In the genomic region with DNA sequence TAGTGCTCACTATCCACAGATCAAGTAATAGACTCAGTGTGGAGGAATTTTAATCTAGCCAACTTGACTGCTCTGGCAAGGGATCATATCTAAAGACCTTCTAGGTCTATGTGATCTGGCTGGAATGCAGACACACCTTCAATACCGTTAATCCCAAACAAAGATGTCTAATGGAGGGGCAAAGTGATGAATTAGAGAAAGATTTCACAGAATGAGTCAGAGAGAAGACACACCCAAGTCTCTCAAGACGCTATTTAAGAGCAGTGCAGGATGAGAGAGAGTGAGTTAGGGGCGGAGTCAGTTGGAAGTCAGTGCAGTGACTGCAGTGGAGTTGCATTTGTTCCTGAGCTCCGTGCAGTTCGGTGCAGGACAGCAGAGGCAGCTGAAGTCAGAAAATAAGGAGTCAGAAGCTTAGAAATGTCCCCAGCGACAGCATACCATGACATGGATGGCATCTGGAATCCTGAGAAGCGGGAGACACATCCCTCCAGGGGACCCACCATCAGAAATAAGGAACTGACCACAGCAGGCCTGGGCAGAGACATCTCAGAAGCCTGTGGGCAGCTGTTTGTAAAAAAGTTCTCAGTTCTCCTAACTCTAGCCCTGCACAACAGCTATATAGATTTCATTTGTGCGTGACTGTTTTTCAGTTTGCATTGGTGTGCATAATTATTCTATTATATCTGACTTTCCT, we compare ENCODE assay signal across 21 mouse cellular contexts. TPM values are rescaled to one million over a fixed set of nuclear protein-coding genes. Genes with fewer than 3 reads are reported as not detected.
DNase-seq lines count a peak whose midpoint lies in the region; TF ChIP-seq lines count a peak whose summit lies in the region.
"Had no signal": no experiment of that assay in that cellular context is flagged by ENCODE, and none has a peak within 500 bp of the region (broad histone marks: within the 10 kb centered on the region; RNA-seq: fewer than 3 reads in every experiment).

No protein-coding gene starts in this region.

- no peak for TF ChIP-seq CTCF in lung, adult 2 months (IDR thresholded peaks at IDR 0.05; ENCODE audit: insufficient read depth, low read length)

- no peak overlapping the region for H3K4me3 ChIP-seq in ES-E14 (ENCODE audit: insufficient read depth in 1 of 2, low read depth in 1 of 2, low read length in 2 of 2, poor library complexity in 1 of 2, severe bottlenecking in 1 of 2)
- no peak overlapping the region for H3K4me3 ChIP-seq in lung, adult 2 months (replicated peaks; ENCODE audit: extremely low read depth, low read depth, low read length)
- H3K4me3 ChIP-seq: embryonic facial prominence, embryonic 15.5 days; erythroblast, embryonic 14.5 days; forebrain, embryonic 10.5 days; heart, adult 2 months; heart, embryonic 12.5 days; hindbrain, embryonic 10.5 days had no signal

- no peaks in the 10 kb centered on the region for H3K36me3 ChIP-seq in ES-E14 (ENCODE audit: control insufficient read depth, insufficient read depth, low read length, poor library complexity, severe bottlenecking)
- H3K36me3 ChIP-seq: embryonic facial prominence, embryonic 15.5 days; forebrain, embryonic 10.5 days; heart, embryonic 12.5 days; hindbrain, embryonic 10.5 days had no signal

- in situ Hi-C loops in ES-E14 (cut with MboI; ENCODE audit: low sequenced_read_pairs in 2 of 2, unreplicated experiment in 2 of 2) = no loop called here

- WGBS in lung, adult 2 months = 46% methylated on average over 8 of the region's 8 CpGs

- no peak for TF ChIP-seq POLR2A in lung, adult 2 months (IDR thresholded peaks at IDR 0.05; ENCODE audit: borderline replicate concordance, extremely low read depth, low read depth, low read length)

- peaks cover 0 to 2% of the 10 kb centered on the region in 2 experiments; a peak in 1 of 4 replicates for H3K4me1 ChIP-seq in ES-E14 (ENCODE audit: control insufficient read depth in 2 of 2, insufficient read depth in 2 of 2, low read length in 2 of 2, poor library complexity in 1 of 2)
- H3K4me1 ChIP-seq in lung, adult 2 months (ENCODE audit: control insufficient read depth, insufficient read depth, low read length) = no peaks in the 10 kb centered on the region
- H3K4me1 ChIP-seq: embryonic facial prominence, embryonic 15.5 days; heart, embryonic 12.5 days had no signal

- no peaks in the 10 kb centered on the region for H3K9me3 ChIP-seq in ES-E14 (ENCODE audit: control insufficient read depth, insufficient read depth, low read depth, low read length)
- H3K9me3 ChIP-seq: embryonic facial prominence, embryonic 15.5 days; forebrain, embryonic 10.5 days; heart, embryonic 12.5 days; hindbrain, embryonic 10.5 days had no signal

- H3K9ac ChIP-seq in ES-E14 (ENCODE audit: insufficient read depth, low read depth, low read length, poor library complexity, severe bottlenecking) = no peak overlapping the region
- H3K9ac ChIP-seq: embryonic facial prominence, embryonic 15.5 days; heart, embryonic 12.5 days; hindbrain, embryonic 14.5 days had no signal

- no peak overlapping the region for H3K27ac ChIP-seq in ES-E14 (ENCODE audit: insufficient read depth, low read depth, low read length, poor library complexity, severe bottlenecking)
- H3K27ac ChIP-seq: embryonic facial prominence, embryonic 15.5 days; forebrain, embryonic 10.5 days; heart, adult 2 months; hindbrain, embryonic 10.5 days; hindbrain, embryonic 14.5 days had no signal

- DNase-seq in heart, adult 11 months = peak; percentile 91
- DNase-seq in heart, adult 8-10 months (ENCODE audit: low spot score) = no peak
- peak; percentile 20 for DNase-seq in ES-E14 (ENCODE audit: low read depth, low spot score)
- peak; percentile 29 for DNase-seq in induced T-regulatory cell, adult 2 months (ENCODE audit: low read depth)
- DNase-seq in lung, adult 2 months = no peak
- DNase-seq in natural killer cell, adult 2 months (ENCODE audit: low spot score in 2 of 2) = no peak
- DNase-seq in cerebellum, postnatal 25 days = no peak
- DNase-seq: adrenal gland, adult 2 months; adrenal gland, postnatal 36 days; B cell, adult 2 months; cerebellum, adult 11 months; cerebellum, adult 9-10 months; cerebellum, postnatal 36 days; kidney, adult 9 months had no signal

TF ChIP-seq in ES-E14, 5 proteins besides CTCF, POLR2A, EP300 and RAD21:
- TF ChIP-seq ZC3H11A (IDR thresholded peaks at IDR 0.05; ENCODE audit: borderline replicate concordance, low read depth, low read length) = no peak
- 0 out of 2 replicates have a peak, but pooled peaks have one; percentile 35 for TF ChIP-seq CHD2 (IDR thresholded peaks at IDR 0.05; ENCODE audit: low read depth, low read length)
TF ChIP-seq in ES-E14: peak in this region for 1.

RNA-seq across cellular contexts. Expression of a gene that starts 9.7 kb away (rescaled TPM):
- 10 to 100 TPM; 31.5 to 46.7 (median 40.2) TPM for total RNA-seq in heart, adult 8-10 months (2022)
- 141 and 213 TPM in 2 replicates for total RNA-seq in ES-E14 (2012; rRNA removed)
- polyA plus RNA-seq in lung, adult 2 months (2012; rRNA removed) = 28.8 and 33.5 TPM in 2 replicates

Comparison
In these comparisons a context has a peak if more than half of its experiments do, and no peak if none do; other contexts are left out.
1. DNase-seq: peak in heart, adult 11 months (single experiment), ES-E14 (single experiment) and induced T-regulatory cell, adult 2 months (single experiment); none in heart, adult 8-10 months (single experiment), lung, adult 2 months (single experiment), natural killer cell, adult 2 months (0 of 2) and cerebellum, postnatal 25 days (0 of 2).